Mouse (Mus musculus) retina, postnatal 1 day (tissue): ENCODE results near the gene Afdn.

Experiments used
- DNase-seq: peaks from one replicate; pipeline ENCODE4 v3.0.0-alpha.2; 2012

Gene Afdn

DNA sequence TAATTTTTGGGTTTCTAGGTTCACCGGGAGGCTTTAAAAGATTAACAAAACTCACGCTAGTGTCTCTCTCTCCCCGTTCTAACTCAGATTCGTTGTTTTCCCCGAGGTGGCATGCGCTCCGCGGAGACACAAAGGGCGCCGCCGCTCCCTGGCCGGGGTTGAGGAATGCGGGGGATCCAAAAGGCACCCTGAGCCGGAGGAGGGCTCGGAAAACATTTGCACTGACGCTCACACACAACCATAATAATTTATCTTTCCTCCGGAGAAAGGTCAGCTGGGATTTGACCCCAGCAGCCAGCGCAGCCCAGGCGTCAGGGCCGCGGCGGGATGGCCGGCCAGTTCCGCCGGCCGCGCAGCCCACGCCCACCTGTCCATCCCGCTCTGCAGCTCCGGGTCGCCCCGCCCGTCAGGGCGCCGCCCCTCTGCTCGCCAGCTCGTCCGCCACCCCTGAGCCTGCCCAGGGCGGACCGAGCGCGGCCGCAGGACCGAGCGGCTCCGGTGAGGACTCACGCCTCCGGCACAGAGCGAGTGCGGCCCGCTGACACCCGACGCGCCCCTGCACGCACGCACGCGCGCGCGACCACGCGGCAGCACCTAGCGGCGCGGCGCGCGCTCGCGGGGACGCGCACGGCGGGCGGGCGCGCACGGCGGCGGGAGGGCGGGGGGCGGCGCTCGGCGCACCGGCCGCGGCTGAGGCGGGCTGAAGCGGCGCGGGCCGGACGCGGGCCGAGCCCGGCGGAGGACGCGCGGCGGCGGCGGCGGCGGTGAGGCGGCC lies at the start of gene Afdn:
Gene Afdn, plus strand, starts transcription at position 687 of the 775 bp plus-strand sequence.
- DNase-seq, result peak; percentile 91

DNA sequence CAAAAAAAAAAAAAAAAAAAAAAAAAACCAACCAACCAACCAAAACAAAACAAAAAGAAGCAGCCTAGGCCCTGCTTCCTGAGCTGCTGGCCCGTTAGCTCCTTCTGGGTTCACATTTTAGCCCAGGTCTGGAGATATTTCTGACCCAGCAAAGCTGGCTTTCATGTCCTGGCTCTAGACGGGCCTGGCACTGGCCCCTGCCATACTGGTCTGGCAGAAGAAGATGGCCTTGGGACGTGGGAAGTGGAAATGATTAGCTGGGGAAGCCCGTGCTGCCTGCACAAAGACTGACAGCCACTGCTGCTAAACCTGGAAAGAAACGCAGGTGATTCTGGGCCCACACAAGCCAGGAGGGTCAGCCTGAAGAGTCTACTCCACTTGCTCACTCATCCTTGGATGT lies 49.2 kb upstream of the Afdn start:
- DNase-seq, result no peak

DNA sequence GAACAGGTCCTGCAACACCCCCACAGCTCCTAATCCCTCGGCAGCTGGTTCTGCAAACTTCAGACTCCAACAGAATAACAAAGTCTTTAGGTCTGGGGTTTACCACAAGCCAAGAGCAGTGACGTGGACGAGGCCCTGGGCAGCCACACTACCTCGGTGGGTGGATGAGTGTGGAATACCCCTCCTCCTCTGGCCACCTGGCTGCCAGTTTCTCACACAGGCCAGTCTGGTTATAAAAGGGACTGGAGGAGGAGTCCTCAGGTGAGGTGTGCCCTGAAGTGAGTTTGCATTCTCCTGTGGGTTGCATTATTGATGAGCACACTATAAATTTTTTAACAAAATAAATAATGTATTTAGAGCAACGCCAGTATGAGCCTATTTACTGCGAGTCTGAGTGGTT lies 48.2 kb upstream of the Afdn start:
- DNase-seq, result peak; percentile 22

DNA sequence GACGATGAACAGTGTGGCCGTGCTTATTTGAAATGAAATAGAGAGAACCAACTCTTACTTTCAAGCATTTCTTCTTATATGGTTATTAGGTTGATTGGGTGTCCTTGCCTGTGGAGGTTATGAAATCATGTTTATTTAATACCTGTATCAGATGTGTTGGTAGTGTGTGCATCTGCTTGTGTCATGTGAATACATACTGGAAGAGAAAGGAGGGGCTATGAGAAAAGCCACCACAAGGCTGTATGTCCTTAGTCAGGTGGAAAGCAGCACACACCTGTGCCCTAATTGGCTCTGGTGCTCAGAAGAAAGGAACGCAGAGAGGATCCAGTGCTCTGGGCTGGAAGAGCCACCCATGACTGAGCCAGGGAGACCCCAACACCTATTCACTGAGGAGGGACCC lies 47.8 kb upstream of the Afdn start:
- no peak for DNase-seq

DNA sequence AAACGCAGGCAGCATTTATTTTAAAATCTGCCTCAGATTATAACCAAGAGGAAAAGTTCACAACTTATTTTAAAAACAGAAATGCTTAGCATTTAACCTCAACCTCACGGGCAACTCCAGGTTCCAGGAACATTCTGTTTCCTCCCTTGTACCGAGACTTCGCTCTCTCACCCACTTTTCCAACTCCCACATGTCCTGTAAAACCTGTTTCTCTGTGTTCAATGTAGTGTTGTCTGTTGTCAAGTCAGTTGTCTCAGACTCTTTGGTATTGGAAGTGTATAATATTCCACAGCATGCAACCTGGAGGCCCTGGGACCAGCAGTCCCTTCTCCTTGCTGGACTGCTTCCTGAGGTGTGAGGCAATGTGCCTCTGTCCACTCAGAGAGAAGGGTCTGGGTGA lies 46.2 kb upstream of the Afdn start:
- no peak for DNase-seq

GRCm38 (mm10) chr17:13714654-13715053 lies 45.7 kb upstream of the Afdn start:
- DNase-seq, result no peak

- DNase-seq, result no peak
Measured at GRCm38 (mm10) chr17:13715511-13715910, 44.8 kb upstream of the Afdn start.

DNA sequence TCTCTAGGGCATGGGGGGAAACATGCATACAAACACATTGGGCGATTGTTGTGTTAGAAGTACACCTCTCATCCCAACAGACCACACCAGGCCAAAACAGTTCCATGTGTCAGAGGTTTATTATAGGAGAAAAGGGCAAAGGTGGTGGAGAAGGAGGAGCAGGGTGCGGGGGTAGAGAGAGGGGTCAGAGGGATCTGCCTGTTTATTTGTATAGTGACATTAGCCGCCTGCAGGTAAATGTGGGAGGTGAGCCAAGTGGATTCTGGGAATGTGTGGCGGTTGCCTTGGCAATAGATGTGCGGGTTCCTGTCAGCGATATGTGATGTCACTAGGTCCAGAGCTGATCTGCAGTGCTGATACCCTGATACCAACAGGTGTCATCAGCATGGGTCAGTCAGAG lies 44.0 kb upstream of the Afdn start:
- no peak for DNase-seq

GRCm38 (mm10) chr17:13717428-13717827 lies 42.9 kb upstream of the Afdn start:
- peak; percentile 18 for DNase-seq

- DNase-seq, result no peak
Measured at GRCm38 (mm10) chr17:13720187-13720586, 40.2 kb upstream of the Afdn start.

DNA sequence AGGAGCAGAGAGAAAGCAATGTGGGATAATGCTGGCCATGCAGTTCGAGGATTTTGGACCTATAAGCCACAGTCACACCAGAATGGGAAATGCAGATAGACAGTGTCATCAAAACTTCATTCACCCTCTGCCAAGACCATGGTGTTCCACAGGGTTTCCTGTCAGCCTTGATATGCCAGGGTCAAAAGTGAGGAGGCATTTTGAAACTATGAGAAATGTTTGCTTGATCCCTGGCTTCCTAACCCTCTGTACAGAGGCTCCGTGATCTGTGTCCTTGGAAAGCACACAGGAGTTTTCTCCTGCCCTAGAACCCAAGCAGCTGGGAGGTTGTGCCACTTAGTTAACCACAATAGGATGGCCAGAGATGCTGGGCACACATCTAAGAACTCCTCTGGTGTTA lies 39.0 kb upstream of the Afdn start:
- no peak for DNase-seq

DNA sequence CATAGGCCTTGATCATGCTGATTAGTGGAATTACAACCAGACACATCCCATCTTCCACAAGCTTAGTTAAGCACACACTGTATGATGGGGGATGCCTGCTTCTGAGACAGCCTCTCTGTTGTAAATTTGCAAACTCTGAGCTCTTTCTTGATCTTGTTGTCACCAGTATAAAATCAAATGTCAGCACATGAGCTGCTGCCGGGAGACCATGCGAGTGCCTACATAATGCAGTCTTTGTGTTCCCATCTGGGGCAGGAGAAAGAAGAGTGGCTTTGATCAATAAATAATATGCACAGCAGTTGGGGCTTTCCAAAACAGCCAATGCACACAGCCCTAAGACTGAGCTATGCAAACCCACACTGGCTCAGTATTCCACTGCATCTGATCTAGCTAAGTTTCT lies 37.9 kb upstream of the Afdn start:
- DNase-seq, result peak; percentile 32

GRCm38 (mm10) chr17:13725004-13725550 lies 35.3 kb upstream of the Afdn start:
- no peak for DNase-seq

DNA sequence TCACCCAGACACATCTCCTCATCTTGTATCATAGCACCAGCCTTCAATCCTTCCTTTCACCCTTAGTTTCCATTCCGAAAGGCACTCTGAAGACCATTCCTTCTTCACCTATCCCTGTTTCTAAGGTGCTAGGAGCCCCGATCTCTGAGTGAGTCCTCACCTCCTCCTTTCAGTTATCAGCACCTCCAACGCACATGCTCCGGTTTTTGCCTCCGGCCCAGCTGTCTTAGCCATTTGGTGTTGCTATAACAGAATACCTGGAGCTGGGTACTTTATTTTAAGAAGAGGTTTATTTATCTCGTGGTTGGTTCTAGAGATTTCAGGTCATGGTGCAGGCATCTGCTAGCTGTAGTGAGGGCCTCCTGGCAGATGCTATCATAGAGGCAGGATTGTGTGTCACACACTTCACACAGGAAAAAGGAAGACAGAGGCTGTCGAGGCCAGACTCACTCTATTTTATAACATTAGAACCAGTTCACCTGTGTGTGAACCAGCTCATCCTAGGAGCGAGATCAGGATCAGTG lies 33.4 kb upstream of the Afdn start:
- no peak for DNase-seq

GRCm38 (mm10) chr17:13730980-13731726 lies 29.2 kb upstream of the Afdn start:
- DNase-seq, result no peak

- DNase-seq, result no peak
Measured at GRCm38 (mm10) chr17:13731727-13732112, 28.6 kb upstream of the Afdn start.

GRCm38 (mm10) chr17:13732685-13733084 lies 27.7 kb upstream of the Afdn start:
- no peak for DNase-seq

DNA sequence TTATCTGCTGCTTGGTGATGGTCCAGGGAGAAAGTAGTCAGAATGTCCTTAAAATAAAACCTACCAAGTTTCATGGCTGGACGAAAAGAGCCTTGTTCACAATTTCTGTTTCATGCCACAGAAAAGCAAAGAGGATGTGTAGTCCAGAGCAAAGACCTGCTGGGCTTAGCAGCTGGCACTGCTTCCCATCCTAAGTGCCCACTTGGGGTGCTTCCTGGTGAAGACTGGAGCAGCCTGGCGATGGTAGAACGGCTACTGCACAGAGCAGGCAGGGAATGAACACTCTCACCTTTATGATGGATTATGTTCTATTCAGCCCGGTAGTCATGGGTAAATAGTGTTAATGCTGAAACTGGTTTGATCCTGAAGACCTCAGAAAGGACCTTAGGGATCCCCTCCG lies 26.4 kb upstream of the Afdn start:
- DNase-seq, result no peak

- no peak for DNase-seq
Measured at GRCm38 (mm10) chr17:13735057-13735456, 25.3 kb upstream of the Afdn start.

DNA sequence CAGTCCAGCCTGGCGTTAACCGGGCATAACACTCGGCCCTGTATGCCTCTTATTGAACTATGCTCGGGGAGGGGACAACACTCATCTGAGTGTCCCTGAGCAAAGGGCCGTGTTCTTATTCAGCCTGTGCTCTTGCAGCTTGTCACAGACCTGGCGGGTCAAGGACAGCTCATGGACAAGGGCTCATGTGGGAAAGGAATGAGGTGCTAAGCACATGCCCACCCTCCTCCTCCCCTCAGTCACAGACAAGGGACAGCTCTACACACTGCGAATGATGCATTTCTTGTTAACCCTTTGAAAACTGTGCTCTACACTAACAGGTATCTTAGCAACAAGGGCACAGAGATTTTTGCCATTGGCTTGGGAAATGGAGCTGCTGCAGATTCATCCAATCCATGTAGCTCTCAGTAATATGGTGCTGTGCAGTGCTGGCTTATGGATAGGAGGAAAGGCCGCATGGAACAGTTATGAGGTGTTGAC lies 24.5 kb upstream of the Afdn start:
- DNase-seq, result no peak

GRCm38 (mm10) chr17:13737336-13737735 lies 23.0 kb upstream of the Afdn start:
- DNase-seq, result no peak

DNA sequence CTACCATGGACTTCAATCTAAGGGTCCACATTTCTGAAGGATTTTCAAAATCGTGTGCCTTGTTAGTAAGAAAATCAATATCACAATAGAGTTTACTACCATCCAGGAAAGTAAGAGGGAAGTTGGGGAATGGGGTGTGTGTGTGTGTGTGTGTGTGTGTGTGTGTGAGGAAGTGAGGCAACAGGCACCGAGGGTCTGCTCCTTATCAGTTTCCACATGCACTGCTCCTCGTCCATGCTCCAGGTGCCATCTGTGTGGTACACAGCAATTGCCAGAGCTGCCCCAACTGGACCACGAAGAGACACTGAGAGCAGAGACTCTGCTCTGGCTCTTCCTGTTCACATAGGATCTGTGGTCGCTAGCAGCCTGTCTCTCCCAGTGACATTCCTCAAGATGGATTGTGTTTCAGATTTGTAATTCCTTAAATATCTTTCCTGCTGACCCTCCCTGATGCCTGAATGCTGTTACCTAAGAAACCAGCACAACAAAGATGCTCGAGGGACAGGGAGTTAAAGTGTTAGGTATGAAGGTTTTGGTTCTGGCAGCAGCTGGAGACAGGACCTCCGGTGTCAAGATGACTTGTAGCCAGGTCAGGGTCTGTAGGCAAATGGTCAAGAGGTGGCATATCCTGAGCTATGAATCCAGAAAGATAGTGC lies 22.1 kb upstream of the Afdn start:
- DNase-seq, result no peak

DNA sequence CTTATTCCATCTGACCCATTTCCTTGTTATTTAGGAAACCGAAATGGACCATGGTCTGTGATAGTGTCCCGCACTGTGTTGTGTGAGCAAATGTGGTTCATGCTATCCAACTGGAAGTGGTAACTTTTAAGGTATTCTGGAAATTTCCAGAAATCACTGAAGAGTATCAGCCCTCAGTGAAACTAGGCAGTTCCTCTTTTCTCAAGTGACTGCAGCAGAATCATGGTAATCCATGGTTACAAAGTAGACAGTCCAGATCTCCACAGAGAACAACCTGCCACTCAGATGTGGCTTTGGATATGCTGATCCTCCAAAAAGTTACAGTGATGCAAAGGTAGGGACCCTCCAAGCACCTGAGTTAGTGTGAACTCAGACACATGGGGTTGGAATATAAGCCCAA lies 21.4 kb upstream of the Afdn start:
- DNase-seq, result no peak
